Mouse (Mus musculus): Measurements from ENCODE around the gene Rasa3. TPM values are rescaled to one million over a fixed set of nuclear protein-coding genes. Genes with fewer than 3 reads are reported as not detected.

Gene Rasa3
- polyA plus RNA-seq, 1 experiment from 2014 or later = 12.0 TPM

DNA sequence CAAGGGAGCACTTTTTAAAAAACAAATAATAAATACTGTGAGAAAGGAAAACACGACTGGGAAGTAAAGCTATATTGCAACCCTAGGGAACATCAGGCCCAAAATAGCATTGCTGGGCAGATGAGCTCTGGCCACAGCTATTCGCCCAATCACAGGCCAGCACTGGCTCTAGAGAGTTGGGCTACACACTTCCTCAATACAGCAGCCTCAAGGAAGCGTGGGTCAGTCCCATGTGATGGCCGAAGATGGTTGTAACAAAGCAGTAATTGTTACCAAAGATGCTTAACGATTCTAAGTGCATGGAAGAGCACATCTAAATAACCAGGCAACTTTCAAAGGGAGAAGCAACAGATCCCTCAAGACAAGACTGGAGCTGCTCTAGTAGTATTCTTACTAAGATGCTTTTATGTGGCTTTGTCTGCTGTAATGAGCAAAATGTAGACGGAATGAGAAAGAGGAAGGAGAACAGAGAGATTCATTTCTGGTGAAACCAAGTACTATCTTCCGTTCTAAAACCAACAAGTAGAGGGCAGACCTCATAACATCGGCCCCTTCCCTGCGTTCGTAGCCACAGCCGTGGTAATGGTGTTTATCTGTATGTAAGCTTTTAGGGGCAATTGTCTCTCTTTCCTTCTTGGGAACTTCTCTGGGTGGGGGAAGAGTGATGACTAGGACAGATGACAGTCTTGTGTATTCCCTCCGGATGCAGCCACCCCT lies 3.0 kb downstream of the Rasa3 start:
- peaks cover 2% of the 10 kb centered on the region; the same call in 1 of the 2 replicates for H3K27me3 ChIP-seq (ENCODE audit: control insufficient read depth, insufficient read depth, low read length)
- no peak for ATAC-seq (ENCODE audit: low FRiP score, low TSS enrichment)
- no peak overlapping the region for H3K9ac ChIP-seq (ENCODE audit: low read length)
- no peak for DNase-seq (ENCODE audit: low spot score)
- H3K9me3 ChIP-seq (ENCODE audit: control insufficient read depth, low read length) = no peaks in the 10 kb centered on the region
- peak overlapping the region; percentile 91 for H3K4me2 ChIP-seq (replicated peaks; ENCODE audit: low read depth)
- 66% methylated on average over 12 of the region's 12 CpGs for WGBS
- H3K36me3 ChIP-seq (ENCODE audit: control insufficient read depth, insufficient read depth, low read length) = no peaks in the 10 kb centered on the region
- H3K4me1 ChIP-seq (replicated peaks; ENCODE audit: control insufficient read depth, insufficient read depth) = peaks cover 2% of the 10 kb centered on the region; the same call in 1 of the 2 replicates
- no peak overlapping the region for H3K4me3 ChIP-seq (ENCODE audit: low read depth, low read length)
- TF ChIP-seq CTCF (IDR thresholded peaks at IDR 0.05; ENCODE audit: low read depth) (peak; percentile 27; the same call in 1 of the 2 replicates), EP300 (optimal IDR thresholded peaks at IDR 0.05) (no peak)
- peak overlapping the region; percentile 41 for H3K27ac ChIP-seq (replicated peaks)

DNA sequence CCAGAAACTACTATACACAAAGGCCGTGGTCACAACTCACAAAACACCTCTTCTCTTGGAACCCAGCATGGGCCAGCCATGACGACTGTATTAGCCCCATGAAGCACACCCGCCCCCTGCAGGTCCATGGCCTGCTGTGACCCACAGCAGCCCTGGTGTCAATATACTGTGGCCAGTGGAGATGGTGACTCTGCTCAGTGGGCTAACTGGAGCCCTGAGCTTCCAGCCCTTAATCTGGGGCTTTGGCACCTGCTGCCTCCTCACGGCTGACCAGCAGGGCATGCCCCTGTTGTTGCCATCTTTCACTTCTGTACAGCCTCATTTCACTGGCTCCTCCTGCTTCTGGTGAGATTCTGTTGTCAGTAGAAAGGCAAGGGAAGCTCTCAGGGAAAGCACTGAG lies 4.2 kb downstream of the Rasa3 start:
- Histone ChIP-seq H3K27ac (replicated peaks) (peak overlapping the region; percentile 58; the same call in 1 of the 2 replicates), H3K4me2 (replicated peaks; ENCODE audit: low read depth) (no peak overlapping the region), H3K36me3 (ENCODE audit: control insufficient read depth, insufficient read depth, low read length) (no peaks in the 10 kb centered on the region), H3K9ac (ENCODE audit: low read length) (no peak overlapping the region), H3K4me1 (replicated peaks; ENCODE audit: control insufficient read depth, insufficient read depth) (peaks cover 6% of the 10 kb centered on the region; the same call in 1 of the 2 replicates), H3K27me3 (ENCODE audit: control insufficient read depth, insufficient read depth, low read length) (no peaks in the 10 kb centered on the region), H3K4me3 (ENCODE audit: low read depth, low read length) (no peak overlapping the region), H3K9me3 (ENCODE audit: control insufficient read depth, low read length) (no peaks in the 10 kb centered on the region)
- 71% methylated on average over 4 of the region's 4 CpGs for WGBS
- ATAC-seq (ENCODE audit: low FRiP score, low TSS enrichment) (no peak), DNase-seq (ENCODE audit: low spot score) (no peak)
- TF ChIP-seq CTCF (IDR thresholded peaks at IDR 0.05; ENCODE audit: low read depth) (peak; percentile 39), EP300 (optimal IDR thresholded peaks at IDR 0.05) (no peak)

DNA sequence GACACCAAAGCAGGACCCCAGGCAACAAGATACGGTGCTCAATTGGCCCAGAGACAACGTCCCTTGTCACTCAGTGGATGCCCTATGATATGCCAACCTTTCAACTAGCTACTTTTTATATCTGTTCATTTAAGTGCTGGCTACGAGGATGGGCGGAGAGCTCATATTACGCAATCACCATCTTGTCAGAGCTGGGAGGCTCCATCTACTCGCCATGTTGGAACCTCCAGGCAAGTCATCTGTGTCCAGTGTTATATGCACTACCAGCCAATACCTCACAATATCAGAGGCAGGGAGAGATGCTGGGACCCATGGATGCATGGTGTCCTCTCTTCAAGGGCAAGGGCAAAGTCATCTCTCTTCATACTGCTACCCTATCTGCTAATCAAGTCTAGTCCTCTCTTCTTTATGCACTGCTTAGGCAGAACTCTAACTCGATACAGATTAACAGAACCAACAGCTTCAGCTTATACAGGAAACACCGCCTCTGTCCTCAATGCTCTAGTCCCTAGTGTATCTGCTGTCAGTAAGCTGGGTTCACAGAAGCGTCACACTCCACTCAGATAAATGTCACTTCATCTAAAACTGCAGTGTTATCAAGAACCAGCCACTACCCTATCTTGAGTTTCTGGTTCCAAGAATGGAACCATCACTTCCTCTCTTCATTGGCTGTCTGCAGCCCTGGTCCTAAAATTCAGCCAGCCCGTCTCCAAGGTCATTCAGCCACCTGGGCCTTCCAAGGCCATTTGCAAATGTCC lies 6.0 kb downstream of the Rasa3 start:
- ATAC-seq (ENCODE audit: low FRiP score, low TSS enrichment) (no peak), DNase-seq (ENCODE audit: low spot score) (no peak)
- Histone ChIP-seq H3K36me3 (ENCODE audit: control insufficient read depth, insufficient read depth, low read length) (no peaks in the 10 kb centered on the region), H3K27me3 (ENCODE audit: control insufficient read depth, insufficient read depth, low read length) (no peaks in the 10 kb centered on the region), H3K27ac (replicated peaks) (no peak overlapping the region), H3K4me3 (ENCODE audit: low read depth, low read length) (no peak overlapping the region), H3K4me1 (replicated peaks; ENCODE audit: control insufficient read depth, insufficient read depth) (peaks cover 9% of the 10 kb centered on the region; the same call in 1 of the 2 replicates), H3K9ac (ENCODE audit: low read length) (no peak overlapping the region), H3K4me2 (replicated peaks; ENCODE audit: low read depth) (no peak overlapping the region), H3K9me3 (ENCODE audit: control insufficient read depth, low read length) (no peaks in the 10 kb centered on the region)
- WGBS = 84% methylated on average over 10 of the region's 10 CpGs
- TF ChIP-seq CTCF (IDR thresholded peaks at IDR 0.05; ENCODE audit: low read depth) (no peak), EP300 (optimal IDR thresholded peaks at IDR 0.05) (no peak)

DNA sequence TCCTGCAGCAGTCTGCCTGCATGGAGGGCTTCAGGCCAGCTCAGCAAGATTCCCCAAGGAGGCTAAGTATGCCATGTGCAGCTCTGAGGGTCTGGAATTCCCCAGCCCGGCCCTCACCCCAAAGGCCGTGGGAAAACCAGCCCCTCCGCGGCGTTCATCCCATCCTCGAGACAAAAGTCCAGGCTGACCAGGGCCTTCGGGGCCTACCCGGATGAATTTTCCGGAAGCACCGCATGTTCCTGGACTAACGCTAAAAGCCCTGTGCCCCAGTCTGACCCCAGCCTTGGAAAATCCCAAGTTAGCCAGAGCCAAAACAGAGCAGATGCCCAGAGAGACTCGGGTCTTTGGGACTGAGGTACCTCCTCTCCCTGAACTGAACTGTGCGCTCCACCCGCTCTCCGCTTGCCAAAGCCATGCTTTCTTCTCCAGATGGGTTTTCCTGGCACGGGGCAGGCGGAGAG lies 7.4 kb downstream of the Rasa3 start:
- 68% methylated on average over 17 of the region's 17 CpGs for WGBS
- ATAC-seq (ENCODE audit: low FRiP score, low TSS enrichment) = no peak
- TF ChIP-seq CTCF (IDR thresholded peaks at IDR 0.05; ENCODE audit: low read depth) (no peak), EP300 (optimal IDR thresholded peaks at IDR 0.05) (no peak)

DNA sequence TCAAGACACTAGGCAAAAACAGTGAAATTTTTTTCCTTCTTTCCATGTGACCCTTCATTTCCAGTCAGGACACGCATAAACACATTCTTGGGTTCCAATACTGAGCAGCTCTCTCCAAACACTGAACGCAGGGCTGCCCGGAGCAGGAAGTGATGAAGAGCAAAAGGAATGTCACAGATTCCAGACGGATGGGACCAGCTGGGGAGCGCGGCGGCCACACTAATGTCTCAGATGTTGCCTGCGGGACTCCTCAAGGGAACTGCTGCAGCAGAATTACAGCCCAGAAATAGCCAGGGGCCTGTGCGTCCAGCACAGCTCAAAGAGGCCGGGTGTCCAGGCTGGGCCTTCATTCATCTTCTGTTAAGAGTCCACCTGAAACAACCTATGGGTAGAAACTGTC lies 9.0 kb downstream of the Rasa3 start:
- H3K9me3 ChIP-seq (ENCODE audit: control insufficient read depth, low read length) = no peaks in the 10 kb centered on the region
- ATAC-seq (ENCODE audit: low FRiP score, low TSS enrichment) = peak; percentile 79; the same call in 1 of the 2 replicates
- no peak overlapping the region for H3K4me3 ChIP-seq (ENCODE audit: low read depth, low read length)
- no peak for DNase-seq (ENCODE audit: low spot score)
- H3K27me3 ChIP-seq (ENCODE audit: control insufficient read depth, insufficient read depth, low read length) = no peaks in the 10 kb centered on the region
- H3K4me2 ChIP-seq (replicated peaks; ENCODE audit: low read depth) = 0 out of 2 replicates have a peak overlapping the region, but pooled peaks have one; percentile 8
- peaks cover 9% of the 10 kb centered on the region; the same call in 1 of the 2 replicates for H3K4me1 ChIP-seq (replicated peaks; ENCODE audit: control insufficient read depth, insufficient read depth)
- WGBS = 39% methylated on average over 10 of the region's 10 CpGs
- peak overlapping the region; percentile 82 for H3K27ac ChIP-seq (replicated peaks)
- TF ChIP-seq CTCF (IDR thresholded peaks at IDR 0.05; ENCODE audit: low read depth) = no peak
- no peak overlapping the region for H3K9ac ChIP-seq (ENCODE audit: low read length)
- no peaks in the 10 kb centered on the region for H3K36me3 ChIP-seq (ENCODE audit: control insufficient read depth, insufficient read depth, low read length)

More for the DNA sequence above, 7.4 kb downstream of the Rasa3 start:
- DNase-seq (ENCODE audit: low spot score) = no peak
- H3K4me1 ChIP-seq (replicated peaks; ENCODE audit: control insufficient read depth, insufficient read depth) = peaks cover 9% of the 10 kb centered on the region; the same call in 1 of the 2 replicates
- H3K27ac ChIP-seq (replicated peaks) = peak overlapping the region; percentile 82
- H3K9me3 ChIP-seq (ENCODE audit: control insufficient read depth, low read length) = no peaks in the 10 kb centered on the region
- H3K27me3 ChIP-seq (ENCODE audit: control insufficient read depth, insufficient read depth, low read length) = no peaks in the 10 kb centered on the region
- no peak overlapping the region for H3K9ac ChIP-seq (ENCODE audit: low read length)
- H3K4me2 ChIP-seq (replicated peaks; ENCODE audit: low read depth) = no peak overlapping the region
- no peaks in the 10 kb centered on the region for H3K36me3 ChIP-seq (ENCODE audit: control insufficient read depth, insufficient read depth, low read length)
- no peak overlapping the region for H3K4me3 ChIP-seq (ENCODE audit: low read depth, low read length)
